Mouse (Mus musculus) lung, postnatal 36 days (tissue): Measurements from ENCODE around the gene Gm11562.
"Not testable (repeated sequence)": the region's sequence is repeated elsewhere in the genome, so short reads cannot be mapped to it uniquely, and the experiment has no call there.

Experiments
- DNase-seq: peaks from one replicate; pipeline ENCODE4 v3.0.0; 2022; ENCODE audit warnings: mixed read lengths

Gm11562 gene

DNA sequence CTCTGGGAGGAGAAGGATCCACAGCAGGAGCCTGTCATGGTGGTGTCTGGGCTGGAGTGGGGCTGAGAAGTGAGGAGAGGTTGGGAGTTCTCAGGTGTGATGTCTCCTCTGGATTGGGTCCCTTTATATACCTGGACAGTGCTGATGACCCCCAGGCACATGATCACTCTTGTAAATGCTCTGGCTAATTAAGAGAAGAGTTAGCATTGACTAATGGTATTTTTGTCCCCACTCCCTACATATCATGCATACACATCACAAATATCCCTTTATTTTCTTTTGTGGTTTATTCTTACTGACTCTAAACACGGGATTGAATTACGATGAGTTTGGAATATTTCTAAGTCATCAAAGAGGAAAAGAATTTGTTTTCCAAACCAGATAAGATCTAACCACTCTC is at the start of gene Gm11562:
TSS of gene Gm11562 (minus strand) at position 101 of the 400 bp plus-strand sequence.
- no peak for DNase-seq

GRCm38 (mm10) chr11:99665860-99666259 is 45.6 kb upstream of the Gm11562 start, which contains the start of gene Krtap4-6:
Gene Krtap4-6 (minus strand): TSS chr11:99665960.
- DNase-seq = no peak

- DNase-seq = no peak
These were observed 42.6 kb upstream of the Gm11562 start for GRCm38 (mm10) chr11:99662802-99663201.

DNA sequence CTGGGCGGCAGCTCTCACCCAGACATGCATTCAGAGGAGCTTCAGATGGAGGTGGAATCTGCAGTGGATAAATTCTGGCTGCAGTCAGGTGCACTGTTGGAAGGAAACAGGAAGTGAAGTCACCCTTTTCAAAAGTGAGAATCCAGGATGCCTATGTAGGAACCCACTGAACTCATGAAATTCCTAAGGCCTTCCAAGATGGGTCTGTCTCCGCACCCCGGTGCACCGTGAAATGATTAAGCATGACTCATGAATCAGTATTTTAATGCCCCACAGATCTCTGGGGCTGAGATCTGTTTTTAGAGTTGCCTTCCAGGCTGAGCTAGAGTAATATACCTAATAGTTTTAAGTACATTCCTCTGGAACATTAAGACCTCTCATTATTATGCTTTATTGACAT is 39.0 kb upstream of the Gm11562 start:
- DNase-seq = no peak

- DNase-seq = not testable (repeated sequence)
These were observed 38.3 kb upstream of the Gm11562 start, which contains the start of gene Gm11563 for GRCm38 (mm10) chr11:99658467-99659010. Gene Gm11563 (minus strand): TSS chr11:99658960.

DNA sequence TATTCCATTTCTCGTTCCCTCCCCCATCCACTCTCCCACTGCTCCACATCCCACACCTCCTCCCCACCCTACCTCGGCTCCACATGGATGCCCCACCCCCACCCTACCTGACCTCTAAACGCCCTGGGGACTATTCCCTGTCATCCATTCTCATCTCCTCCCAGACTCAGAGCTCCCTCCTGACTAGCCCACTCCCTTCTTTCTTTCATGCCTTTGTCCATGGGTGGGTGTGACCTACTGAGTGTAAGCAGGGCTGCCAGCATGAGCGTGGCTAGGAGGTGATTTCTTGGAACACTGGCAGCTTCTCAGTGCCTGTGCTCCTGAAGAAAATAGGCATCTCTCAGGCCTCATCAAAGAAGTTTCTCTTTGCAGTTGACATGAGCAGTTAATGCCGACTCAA is 36.8 kb upstream of the Gm11562 start:
- no peak for DNase-seq

DNA sequence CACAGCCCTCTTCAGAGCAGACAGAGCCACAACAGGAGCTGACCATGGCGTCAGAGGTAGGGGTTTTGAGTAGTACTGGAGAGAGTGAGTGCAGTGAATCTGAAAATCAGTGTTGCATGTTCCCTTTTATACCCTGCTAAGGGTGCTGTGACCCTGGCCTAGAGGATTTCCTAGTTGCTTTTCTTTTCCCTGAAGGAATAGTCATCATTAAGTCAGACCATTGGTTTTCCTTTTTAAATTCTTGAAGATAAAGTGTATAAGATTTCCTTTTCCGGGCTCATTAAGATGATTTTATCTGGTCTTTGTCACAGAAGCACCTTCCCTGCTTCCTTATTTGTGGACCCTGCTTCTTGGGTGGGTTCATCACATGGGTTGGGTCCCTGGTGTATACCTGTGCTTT is 29.9 kb upstream of the Gm11562 start, which contains the start of gene Gm11555:
TSS of gene Gm11555 (minus strand) at position 101 of the 400 bp plus-strand sequence.
- no peak for DNase-seq

GRCm38 (mm10) chr11:99646444-99646843 is 26.2 kb upstream of the Gm11562 start:
- DNase-seq = no peak

DNA sequence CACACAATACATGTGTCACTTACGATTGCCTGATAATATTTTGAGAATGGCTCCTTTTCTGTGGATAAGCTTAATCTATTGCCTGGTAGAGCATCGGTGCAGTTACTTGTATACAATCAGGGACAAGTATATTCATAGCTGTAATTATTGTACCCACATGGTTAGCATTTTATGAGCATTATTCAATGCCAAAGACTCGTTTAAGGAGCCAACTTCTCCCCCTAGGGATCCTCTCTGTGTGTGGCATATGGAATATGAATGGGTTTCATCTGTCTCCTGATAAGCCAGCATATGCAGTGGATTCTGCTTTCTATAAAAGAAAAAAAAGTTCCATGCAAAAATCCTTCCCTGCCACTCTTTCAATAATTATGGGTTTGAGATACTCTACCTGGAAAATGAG is 24.1 kb upstream of the Gm11562 start:
- DNase-seq = no peak

DNA sequence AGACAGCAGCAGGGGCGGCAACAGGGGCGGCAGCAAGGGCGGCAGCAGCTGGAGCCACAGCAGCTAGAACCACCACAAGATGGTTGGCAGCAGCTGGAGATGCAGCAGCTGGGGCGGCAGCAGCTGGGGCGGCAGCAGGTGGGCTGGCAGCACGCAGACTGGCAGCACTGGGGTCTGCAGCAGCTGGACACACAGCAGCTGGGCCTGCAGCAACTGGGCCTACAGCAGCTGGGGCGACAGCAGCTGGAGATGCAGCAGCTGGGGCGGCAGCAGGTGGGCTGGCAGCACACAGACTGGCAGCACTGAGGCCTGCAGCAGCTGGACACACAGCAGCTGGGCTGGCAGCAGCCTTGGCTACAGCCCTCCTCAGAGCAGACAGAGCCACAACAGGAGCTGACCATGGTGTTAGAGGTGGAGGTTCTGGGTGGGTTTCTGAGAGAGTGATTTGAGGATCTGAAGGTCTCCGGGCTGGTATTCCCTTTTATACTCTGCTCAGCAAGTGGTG is 23.5 kb upstream of the Gm11562 start, which contains the start of gene Krtap4-7:
TSS of gene Krtap4-7 (minus strand) at position 455 of the 505 bp plus-strand sequence.
- not testable (repeated sequence) for DNase-seq

DNA sequence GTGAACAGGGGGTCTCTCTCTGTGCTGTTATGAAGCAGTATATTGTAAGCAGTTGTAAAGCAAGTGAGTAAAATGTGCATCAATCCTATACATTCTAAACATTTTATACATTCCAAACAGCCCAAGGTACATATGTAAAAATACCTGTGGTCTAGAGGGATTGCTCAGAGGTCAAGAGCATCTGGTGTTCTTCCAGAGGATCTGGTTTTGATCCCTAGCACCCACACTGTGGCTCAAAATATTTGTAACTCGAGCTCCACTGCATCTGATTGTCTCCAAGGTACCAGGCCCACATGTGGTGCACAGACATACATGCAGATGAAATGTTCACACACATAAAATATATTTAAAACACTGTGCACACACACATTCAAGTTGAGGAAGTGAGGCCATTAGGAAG is 20.7 kb upstream of the Gm11562 start:
- DNase-seq = no peak

GRCm38 (mm10) chr11:99637086-99637485 is 16.9 kb upstream of the Gm11562 start:
- no peak for DNase-seq

- no peak for DNase-seq
These were observed 14.5 kb upstream of the Gm11562 start, which contains the start of gene Krtap4-2 for GRCm38 (mm10) chr11:99634653-99635134. Gene Krtap4-2 (minus strand): TSS chr11:99635084.

GRCm38 (mm10) chr11:99633293-99633692 is 13.1 kb upstream of the Gm11562 start:
- DNase-seq = no peak

- no peak for DNase-seq
These were observed 10.7 kb upstream of the Gm11562 start for GRCm38 (mm10) chr11:99630890-99631289.

GRCm38 (mm10) chr11:99628138-99628537 is 7.9 kb upstream of the Gm11562 start, which contains the start of gene Krtap4-1:
Gene Krtap4-1 (minus strand): TSS chr11:99628238.
- DNase-seq = no peak

GRCm38 (mm10) chr11:99614796-99615363 is 5.4 kb downstream of the Gm11562 start, which contains the start of gene Krtap2-4:
Gene Krtap2-4 (minus strand): TSS chr11:99614846.
- no peak for DNase-seq

- DNase-seq = not testable (repeated sequence)
These were observed 10.1 kb downstream of the Gm11562 start, which contains the start of gene Gm11937 for GRCm38 (mm10) chr11:99610089-99610488. Gene Gm11937 (minus strand): TSS chr11:99610189.

DNA sequence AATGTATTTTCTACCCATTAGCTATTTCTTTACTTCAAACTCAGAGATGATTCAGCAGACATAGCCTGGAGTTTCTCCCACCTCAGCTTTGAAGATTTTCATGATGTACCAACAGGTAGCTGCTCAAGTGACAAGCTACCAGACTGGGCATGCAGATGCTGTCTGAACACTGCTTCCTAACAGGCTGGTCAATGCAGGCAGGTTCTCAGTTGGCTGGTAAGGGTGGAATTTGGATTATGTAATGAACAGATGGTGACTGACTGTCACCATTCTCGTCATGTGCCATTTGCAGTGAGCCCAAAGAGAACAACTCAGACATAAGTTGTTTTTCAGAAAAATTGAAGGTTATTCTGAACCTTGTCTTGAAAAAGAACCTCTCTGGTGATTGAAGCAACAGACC is 11.1 kb downstream of the Gm11562 start:
- DNase-seq = no peak

- DNase-seq = not testable (repeated sequence)
These were observed 17.0 kb downstream of the Gm11562 start, which contains the start of gene Gm11938 for GRCm38 (mm10) chr11:99603208-99603607. Gene Gm11938 (minus strand): TSS chr11:99603308.

DNA sequence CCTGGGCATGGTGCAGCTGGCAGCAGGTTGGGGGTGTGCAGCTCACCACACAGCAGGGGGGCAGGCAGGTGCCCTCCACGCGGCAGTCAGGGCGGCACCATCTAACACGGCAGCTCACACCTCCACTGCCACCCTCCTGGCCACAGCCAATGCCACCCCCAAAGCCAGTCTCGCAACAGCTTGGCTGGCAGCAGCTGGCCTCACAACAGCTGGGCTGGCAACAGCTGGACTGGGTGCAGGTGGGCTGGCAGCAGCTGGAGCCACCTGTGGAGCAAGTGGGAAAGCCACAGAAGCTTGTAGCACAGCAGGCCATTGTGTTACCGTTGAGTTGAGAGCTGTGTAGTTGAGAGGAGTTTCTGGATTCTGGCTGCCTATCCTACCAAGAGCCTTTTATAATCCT is 22.5 kb downstream of the Gm11562 start, which contains the start of gene Krtap9-3:
TSS of gene Krtap9-3 (minus strand) at position 364 of the 400 bp plus-strand sequence.
- not testable (repeated sequence) for DNase-seq

DNA sequence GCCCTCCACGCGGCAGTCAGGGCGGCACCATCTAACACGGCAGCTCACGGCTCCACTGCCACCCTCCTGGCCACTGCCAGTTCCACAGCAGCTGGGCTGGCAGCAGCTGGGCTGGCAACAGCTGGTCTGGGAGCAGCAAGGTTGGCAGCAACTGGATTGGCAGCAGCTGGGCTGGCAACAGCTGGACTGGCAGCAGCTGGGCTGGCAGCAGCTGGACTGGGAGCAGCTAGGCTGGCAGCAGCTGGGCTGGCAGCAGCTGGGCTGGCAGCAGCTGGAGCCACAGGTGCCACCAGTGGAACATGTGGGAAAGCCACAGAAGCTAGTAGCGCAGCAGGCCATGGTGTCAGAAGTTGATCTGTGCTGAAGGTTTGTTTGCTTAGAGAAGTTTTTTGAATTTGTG is 29.3 kb downstream of the Gm11562 start, which contains the start of gene Krtap1-3:
TSS of gene Krtap1-3 (minus strand) at position 359 of the 400 bp plus-strand sequence.
- no peak for DNase-seq

DNA sequence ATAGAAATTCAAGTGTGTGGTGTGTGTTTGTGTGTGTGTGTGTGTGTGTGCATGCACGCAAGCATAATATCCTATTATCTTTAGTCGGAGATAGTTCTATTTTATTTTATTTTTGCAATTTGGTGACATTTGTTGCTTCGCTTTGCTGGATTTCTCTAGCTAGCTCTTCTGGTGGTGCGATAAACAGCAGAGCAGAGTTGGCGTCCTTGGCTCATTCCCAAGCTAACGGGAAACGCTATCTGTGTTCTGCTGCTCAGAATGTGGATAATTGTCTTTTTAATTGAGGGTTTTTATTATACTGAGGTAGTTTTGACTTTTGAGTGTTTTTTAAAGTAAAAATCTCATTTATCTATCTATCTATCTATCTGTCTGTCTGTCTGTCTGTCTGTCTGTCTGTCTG is 35.1 kb downstream of the Gm11562 start:
- no peak for DNase-seq
